Mouse (Mus musculus): ENCODE results near the gene Rasgrf2. TPM values are rescaled to one million over a fixed set of nuclear protein-coding genes. Genes with fewer than 3 reads are reported as not detected.
"Not testable (repeated sequence)": the region's sequence is repeated elsewhere in the genome, so short reads cannot be mapped to it uniquely, and the experiment has no call there.

Rasgrf2 gene
- 1.8 TPM in 1 of 2 replicates, not detected in the other for total RNA-seq (2015; ENCODE audit: low replicate concordance)
- not detected in 2 replicates for total RNA-seq (2017; ENCODE audit: low replicate concordance)

DNA sequence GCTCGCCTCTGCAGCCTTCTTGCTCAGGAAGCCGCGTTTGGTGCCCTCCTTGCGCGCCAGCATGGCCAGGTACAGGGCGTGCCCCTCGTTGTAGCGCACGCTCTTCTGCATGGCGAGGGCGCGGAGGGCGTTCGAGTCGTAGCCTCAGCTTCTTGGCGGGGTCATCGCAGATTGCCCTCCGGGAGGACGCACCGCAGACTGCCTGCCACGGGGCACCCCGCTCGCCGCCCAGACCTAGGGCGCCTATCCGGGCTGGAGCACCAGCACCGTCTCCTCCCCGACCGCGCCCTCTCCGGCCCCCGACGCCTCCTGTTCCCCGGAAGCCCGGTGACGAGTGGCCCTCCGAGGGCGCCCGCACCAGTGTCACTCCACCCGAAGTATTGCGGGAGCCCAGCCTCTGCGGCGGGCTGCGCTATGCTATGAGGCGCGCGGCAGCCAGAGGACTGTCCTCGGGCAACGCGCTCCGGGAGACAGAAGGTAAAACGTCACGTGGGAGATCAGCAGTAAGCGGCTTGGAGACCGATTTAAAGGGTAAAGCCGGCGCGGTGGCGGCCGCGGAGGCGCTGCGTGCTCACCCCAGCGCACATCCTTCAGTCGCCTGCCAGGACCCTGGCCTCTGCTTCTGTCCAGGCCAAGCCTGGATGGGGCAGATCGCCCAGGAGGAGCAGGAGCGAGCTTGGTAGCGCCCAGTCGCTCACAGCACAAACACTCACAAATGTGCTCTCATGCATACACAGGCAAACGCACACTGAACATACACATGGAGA lies at the start of gene Rasgrf2:
Rasgrf2 (minus strand) TSS at position 273 of the 767 bp plus-strand sequence.
- no peak for ATAC-seq (replicated peaks; ENCODE audit: low FRiP score, poor library complexity, severe bottlenecking)

DNA sequence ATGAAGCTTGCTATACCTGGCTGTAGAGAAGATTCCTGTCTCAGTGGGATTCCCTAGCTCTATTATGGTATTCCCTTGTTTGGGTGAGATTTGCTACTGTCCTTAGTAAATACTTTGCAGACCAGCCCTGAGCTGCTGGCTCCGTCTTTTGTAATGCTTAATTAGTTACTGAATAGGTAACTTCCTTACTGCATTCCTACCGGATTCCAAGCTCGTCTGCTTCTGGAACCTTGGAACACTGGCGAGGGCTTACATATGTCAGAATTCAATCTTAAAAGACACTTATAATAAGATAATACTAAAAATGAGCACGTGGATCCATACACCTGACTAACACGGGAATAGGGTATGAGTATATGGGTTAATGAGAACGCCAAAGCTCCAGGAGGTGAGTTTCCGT lies 41.2 kb upstream of the Rasgrf2 start:
- not testable (repeated sequence) for ATAC-seq (replicated peaks; ENCODE audit: low FRiP score, poor library complexity, severe bottlenecking)

DNA sequence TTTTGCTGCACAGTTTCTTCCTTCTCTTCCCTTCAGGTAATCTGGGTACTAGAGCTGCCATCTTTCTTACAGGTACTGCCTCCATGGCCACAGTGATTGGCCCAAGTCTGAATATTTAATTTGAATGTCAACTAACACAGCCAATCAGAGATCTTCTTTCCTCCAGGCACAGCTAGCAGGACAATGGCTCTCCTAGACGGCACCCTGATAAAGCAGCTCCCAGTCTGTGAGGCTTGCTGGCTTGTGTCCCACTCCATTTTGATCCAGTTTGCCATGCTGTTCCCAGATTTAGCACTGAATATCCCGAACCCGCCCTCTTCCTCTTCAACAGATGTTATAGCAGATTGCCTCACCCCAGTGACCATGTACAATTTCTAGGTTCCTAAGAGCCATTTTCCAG lies 19.1 kb upstream of the Rasgrf2 start:
- no peak for ATAC-seq (replicated peaks; ENCODE audit: low FRiP score, poor library complexity, severe bottlenecking)

DNA sequence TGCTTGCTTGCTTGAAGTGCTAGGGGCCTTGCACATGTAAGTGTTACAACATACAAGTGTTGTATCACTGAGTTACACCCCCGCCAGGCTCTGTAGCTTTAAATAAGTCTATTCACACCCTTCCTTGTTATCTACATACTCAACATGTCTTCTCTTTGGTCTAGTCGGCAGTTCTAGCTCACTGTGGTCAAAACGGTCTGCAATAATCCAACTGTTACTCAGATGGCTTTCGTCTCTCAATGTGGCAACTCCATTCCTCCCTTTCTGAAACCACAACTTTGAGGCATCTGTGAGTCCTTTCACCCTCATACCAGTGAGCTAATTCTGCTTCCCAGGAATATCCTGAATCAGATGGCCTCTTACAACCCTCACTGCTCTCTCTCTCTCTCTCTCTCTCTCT lies 17.4 kb upstream of the Rasgrf2 start:
- no peak for ATAC-seq (replicated peaks; ENCODE audit: low FRiP score, poor library complexity, severe bottlenecking)

DNA sequence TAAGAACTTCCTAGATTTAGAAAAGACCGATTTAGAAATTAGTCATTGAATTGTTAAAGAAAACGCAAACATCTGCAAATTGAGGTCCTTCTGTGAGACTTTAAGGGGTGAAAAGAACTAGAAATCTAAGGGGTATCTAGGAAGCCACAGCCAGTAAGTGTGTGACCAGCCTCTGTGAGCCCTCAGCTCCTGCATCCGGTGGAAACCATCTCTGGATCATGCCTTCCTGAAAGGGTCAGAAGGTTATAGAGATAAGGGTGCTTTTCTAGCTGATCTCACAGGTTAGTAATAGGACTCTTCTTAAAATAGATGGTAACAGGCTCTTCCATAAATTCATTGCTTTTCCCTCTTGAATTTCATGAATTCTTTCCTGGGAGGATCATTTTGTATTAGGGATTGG lies 3.3 kb upstream of the Rasgrf2 start:
- ATAC-seq (replicated peaks; ENCODE audit: low FRiP score, poor library complexity, severe bottlenecking): no peak

DNA sequence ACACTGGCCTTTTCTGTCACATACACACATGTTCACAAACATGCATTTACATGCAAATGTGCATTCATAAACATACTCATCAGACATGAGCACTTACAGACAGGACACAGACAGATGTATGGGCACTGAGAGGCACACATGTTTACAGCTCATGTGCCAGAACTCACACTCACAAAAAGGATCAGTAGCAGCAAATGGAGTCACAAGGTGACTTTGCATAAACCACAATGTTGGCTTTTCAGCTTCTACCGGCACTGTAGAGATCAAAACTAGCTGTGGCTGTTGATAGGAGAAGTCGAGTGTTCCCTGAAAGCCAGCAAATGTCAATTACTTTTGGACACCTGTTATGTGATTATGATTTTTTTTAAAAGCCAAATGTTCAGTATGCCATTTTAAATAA lies 1.1 kb upstream of the Rasgrf2 start:
- no peak for ATAC-seq (replicated peaks; ENCODE audit: low FRiP score, poor library complexity, severe bottlenecking)

DNA sequence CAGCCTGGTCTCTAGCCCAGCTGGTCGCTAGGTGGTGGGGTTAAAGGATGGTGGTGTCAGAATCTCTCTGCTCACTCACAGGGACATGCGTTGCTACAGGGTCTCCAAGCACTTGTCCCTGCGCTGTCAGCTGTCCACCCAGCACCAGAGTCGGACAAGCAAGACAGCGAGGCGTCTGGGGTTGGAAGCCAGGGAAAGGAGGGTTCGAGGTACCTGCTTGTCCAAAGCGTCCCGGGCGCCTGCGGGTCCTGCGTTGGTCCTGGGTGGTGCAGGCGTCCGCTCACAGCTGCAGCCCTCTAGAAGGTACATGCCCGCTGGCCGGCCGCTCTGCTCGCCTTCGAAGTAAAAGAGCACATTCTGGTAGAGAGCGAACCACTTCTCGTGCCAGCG lies 467 bp downstream of the Rasgrf2 start:
- no peak for ATAC-seq (replicated peaks; ENCODE audit: low FRiP score, poor library complexity, severe bottlenecking)

DNA sequence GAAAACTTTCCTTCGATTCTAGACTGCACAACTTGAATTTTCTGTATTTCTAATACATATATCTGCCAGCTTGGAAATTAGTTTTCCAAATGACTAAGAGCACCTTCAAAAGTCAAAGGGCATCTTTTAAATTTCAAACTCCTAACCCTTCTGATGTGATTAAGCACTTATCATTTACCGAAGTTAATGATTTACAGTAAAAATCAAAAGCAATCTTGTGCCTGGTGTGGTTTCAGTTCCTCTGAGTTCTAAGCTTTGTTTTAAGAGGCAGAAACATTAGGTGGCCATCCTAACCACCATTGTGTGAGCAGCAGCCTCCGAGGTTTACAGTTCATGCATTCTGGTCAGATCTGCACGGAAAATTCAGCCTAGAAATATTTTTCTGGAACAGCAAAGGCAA lies 1.6 kb downstream of the Rasgrf2 start:
- ATAC-seq (replicated peaks; ENCODE audit: low FRiP score, poor library complexity, severe bottlenecking): no peak

DNA sequence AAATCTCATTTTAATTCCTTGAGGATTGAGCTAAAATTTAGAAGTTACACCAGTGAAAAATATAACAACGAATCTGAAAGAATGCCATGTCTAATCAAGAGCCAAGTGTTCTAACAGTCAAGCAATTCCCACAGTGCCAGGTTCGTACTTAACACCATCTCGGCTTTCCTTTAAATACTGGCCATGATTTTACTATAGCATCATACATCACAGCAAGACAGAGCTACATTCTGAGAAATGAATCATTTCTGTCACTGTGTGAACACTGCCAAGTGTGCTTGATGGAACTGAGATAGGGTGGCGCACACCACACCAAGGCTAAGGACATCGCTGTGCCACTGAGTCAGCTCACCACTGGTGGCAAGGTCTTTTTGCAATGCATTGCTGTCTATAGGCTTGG lies 5.6 kb downstream of the Rasgrf2 start:
- ATAC-seq (replicated peaks; ENCODE audit: low FRiP score, poor library complexity, severe bottlenecking): no peak

DNA sequence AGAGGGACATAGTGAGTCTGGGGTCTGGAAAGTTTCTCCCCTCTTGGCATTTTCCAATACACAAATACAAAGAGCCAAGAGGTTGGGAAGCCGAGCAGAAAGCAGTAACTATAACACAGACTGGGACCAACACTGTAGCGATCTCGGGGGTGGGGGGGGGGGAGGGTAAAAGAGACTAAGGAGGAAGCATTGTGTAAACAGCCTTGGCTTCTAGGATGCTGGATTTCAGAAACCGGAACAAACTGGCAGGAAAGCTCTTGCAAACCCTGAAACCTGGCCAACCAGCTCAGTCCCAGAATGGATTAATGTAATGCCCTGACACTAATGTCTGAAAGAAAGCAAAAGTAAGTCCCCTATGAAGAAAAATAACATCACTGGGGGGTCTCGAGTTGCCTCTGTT lies 11.8 kb downstream of the Rasgrf2 start:
- no peak for ATAC-seq (replicated peaks; ENCODE audit: low FRiP score, poor library complexity, severe bottlenecking)

DNA sequence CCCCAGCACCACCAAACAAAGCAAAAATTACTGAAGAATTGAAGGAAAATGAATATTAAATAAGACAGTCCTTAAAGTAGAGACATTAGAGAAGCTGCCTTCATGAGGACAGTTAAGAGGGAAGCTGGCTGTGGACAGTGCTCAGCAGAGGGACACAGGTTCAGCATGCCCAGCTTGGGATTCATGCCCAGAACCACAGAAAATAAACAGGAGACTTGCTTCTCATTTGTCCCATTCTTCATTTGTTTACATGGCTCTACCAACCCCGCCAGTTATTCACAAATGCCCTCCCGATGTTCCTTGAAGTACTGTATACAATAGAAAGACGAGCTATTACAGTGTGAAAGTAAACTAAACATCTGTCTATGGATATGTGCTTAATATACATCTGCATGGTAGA lies 17.4 kb downstream of the Rasgrf2 start:
- no peak for ATAC-seq (replicated peaks; ENCODE audit: low FRiP score, poor library complexity, severe bottlenecking)

DNA sequence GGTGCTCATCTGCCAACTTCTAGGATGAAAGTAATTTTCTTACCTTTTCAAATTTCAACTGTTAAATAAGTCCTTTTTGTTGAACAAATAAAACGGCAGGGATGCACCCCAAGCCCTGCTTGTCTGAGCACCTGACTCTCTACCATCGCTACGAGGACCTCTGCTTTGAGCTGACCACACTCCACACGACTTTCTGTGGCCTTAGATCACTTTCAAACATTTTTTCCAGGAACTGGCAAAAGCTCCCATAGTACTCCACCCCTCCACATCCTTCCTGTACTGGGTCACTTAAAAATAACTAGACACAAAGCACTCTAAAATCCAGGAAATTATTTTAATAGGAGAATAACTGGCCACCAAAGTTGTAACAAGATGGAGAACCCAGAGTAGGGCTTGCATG lies 23.2 kb downstream of the Rasgrf2 start:
- no peak for ATAC-seq (replicated peaks; ENCODE audit: low FRiP score, poor library complexity, severe bottlenecking)

DNA sequence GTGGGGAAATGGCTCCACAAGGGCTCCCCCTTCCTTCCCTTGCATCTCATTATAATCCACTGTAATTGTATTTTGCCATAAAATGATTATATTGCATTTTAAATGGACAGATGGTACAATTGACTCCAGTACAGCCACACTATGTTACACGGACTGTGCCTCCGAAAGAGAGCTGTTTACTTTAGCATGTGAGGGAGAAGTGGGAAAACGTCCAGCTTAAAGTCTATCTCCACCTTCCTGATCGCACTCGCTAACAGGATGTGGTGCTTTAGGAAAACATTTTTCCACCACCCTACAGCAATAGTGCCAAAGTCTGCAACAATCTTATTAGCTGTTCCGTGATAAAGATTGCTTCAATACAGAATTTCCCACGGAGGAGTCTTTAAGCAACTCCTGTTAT lies 27.2 kb downstream of the Rasgrf2 start:
- ATAC-seq (replicated peaks; ENCODE audit: low FRiP score, poor library complexity, severe bottlenecking): no peak

DNA sequence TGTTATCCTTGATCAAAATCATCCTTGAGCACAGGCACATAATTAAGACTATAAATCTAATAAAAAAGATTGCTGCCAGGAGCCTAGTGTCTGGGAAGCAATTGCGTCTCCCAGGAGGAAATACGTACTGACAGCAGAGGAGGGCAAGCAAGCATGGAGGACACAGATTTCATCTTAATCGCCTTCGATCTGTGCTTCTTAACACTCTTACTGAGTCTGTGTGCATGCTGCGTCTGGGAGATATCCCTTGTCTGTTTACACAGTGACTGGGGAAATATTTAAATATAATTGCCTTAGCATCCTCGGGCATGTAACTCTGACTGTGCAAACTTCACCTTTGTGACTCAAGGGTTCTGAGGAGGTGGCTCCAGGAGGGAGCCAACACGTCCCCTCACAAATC lies 33.0 kb downstream of the Rasgrf2 start:
- no peak for ATAC-seq (replicated peaks; ENCODE audit: low FRiP score, poor library complexity, severe bottlenecking)

DNA sequence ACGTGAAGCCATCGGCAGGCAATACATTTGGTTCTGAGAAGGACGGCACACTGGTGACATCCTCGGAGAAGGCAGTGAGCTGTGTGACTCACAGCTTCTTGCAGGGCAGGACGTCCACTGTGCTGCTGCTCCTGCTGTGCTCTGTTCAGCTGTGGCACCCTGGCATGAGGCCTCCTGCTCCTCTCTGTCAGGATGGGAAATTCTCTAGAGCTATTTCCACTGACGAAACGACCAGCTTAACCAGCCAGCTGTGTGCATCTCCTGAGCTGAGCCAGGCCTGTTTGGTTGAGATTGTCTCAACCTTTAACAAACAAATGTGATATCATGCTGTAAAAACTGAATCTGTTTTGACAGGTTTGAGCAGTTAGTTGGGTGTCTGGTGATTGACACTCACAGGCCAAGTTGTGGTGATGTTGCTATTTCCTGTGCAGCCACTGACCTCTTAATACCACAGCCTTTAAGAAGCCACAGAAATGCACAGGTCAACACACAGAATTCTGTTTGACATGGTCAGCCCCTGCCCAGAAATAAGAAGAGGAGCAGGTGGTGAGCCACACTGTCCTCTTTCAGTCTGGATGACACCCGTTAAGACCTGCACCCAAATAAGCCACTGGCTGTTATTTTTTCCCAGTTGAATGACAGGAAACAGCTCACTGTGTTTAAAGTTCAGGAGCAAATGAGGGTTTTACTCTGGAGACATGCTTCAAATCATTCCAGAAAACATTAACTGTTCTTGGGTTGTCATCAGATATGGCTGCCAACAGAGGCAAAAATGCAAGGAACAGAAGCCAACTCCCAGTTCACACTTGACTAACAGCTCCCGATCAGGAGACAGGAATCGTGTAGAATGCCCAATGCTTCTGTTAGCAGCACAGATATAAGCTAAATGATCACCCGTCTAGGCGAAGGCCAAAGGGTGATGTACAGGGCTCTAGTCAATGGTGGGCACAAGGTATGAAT lies 36.0 kb downstream of the Rasgrf2 start:
- no peak for ATAC-seq (replicated peaks; ENCODE audit: low FRiP score, poor library complexity, severe bottlenecking)

DNA sequence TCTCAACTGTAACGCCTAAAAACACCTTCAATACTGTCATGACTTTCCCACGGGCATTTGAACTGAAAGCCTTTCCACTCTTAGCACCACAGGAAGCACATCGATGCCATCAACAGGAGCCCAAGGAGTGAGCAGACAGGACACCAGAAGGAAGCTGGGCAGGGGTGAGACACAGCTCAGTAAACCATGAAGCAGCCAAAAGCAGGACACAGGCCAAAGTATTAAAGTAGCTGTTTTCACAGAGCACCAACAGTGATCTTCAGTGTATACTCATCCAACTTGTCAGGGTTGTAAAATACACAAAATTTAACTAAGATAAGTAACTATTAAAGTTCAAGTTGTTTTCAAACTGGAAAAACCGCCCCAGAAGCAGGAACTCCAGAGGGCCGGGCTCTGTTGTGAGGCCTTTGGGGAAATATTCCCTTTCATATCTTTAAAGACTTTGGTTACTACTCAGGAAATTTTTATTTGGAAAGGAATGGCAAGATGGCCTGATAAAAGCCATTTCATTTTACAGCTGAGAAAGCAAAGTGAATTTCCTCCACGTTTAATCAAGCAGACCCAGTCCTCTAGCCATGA lies 37.7 kb downstream of the Rasgrf2 start:
- ATAC-seq (replicated peaks; ENCODE audit: low FRiP score, poor library complexity, severe bottlenecking): no peak

DNA sequence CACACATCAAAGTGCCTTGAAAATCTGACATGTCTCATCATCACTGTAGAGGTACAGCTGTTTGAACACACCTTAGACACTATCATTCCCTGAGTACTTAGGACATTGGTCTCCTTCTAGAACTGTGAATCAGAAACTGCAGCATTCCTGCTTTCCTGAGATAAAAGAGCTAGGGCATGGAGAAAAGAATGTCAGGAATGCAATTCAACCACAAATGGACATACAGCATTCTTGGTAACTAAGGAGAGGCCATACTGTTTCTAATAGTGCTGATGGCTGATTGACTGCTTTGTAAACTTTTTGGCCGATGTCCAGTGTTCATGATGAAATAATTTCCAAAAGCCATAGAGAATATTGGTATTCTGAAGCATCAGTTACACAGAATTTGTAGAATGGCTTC lies 58.3 kb downstream of the Rasgrf2 start:
- ATAC-seq (replicated peaks; ENCODE audit: low FRiP score, poor library complexity, severe bottlenecking): no peak

DNA sequence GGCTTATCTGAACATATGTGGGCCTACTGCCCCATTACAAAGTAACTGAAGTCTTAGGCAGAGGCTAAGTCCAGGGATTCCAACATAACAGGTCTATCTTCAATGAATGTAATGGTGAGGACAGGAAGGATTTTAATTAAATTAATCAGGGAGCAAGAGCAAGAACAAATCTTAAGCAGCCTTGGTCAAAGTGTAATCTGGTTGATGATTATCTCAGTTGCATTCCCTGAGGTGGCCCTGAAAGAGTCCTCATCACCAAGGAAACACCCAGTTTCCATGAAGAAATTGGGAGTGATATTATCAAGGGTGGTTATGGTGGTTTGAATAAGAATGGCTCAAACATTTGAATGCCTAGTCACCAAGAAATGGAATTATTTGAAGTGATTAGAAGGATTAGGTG lies 62.8 kb downstream of the Rasgrf2 start:
- no peak for ATAC-seq (replicated peaks; ENCODE audit: low FRiP score, poor library complexity, severe bottlenecking)

DNA sequence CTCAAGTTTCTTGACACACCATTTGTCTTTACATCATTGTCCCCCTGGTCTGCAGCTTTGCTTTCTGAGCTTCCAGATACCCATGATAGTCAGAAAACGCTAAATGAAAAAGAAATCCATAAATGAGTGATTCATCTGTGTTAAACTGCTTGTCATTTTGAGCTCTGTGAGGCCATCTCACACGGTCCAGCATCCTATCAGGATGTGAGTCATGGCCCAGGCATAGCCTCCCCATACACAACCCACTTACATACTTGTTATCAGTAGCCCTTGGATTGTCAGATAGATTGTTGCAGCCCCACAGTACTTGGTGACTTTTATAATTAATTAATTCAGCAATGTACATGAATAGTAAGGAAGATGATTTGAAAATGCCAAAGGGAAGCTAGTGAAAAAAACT lies 63.6 kb downstream of the Rasgrf2 start:
- no peak for ATAC-seq (replicated peaks; ENCODE audit: low FRiP score, poor library complexity, severe bottlenecking)

DNA sequence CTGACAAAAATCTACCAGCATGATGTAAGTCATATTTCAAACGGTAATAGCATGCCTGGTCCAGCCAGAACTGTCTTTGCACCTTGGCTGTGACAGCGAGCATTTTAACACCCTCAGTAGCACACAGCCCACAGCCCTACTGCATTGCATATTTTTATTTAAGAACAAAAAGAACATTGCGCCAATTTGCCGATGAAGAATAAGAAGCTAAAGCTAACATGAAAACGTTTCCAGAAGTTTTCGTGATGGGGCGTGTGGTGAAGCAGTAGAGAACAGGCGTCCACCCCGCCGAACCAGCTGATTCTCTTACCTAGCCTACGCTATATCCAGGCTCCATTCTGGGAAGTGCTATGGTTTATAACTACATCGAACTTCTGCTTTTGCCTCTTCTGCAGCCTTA lies 77.7 kb downstream of the Rasgrf2 start:
- ATAC-seq (replicated peaks; ENCODE audit: low FRiP score, poor library complexity, severe bottlenecking): no peak

DNA sequence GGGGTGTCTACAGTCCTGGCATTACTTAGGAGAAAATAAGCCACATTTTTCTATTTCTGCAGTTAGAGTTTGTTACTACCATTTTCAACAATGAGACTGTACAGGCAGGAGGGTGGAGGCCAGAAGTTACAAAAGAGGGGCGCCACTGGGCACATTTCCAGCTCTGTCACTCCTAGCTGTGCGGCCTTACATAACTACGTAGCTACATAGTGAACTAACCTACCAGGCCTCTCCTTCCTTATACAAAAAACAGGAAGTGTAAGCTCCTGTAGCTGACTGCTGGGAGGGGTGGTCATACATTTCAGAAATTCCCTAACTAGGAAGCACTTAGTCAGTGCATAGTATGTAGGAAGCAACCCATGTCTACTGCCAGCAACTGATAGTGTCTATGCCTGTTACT lies 78.5 kb downstream of the Rasgrf2 start:
- no peak for ATAC-seq (replicated peaks; ENCODE audit: low FRiP score, poor library complexity, severe bottlenecking)

Measured in erythroid progenitor cell, adult 5-6 weeks (primary cell).